Mouse (Mus musculus) B cell, adult (primary cell): ENCODE results near the gene Sult2a8. TPM values are rescaled to one million over a fixed set of nuclear protein-coding genes. Genes with fewer than 3 reads are reported as not detected.

Experiments used
- total RNA-seq: library from RNA; stranded (reverse); gene quantifications from 4 replicates; pipeline ENCODE4 v1.2.4, GENCODE M21; 2023; ENCODE audit not compliant: inconsistent age

Gene Sult2a8
- not detected in 4 replicates for total RNA-seq

GRCm38 (mm10) chr7:14446534-14446933, at the start of gene Sult2a8:
TSS of gene Sult2a8 (minus strand) at chr7:14446769.

GRCm38 (mm10) chr7:14494130-14494529, 47.6 kb upstream of the Sult2a8 start, which contains the start of gene Sult2a7:
TSS of gene Sult2a7 (minus strand) at chr7:14494230.

Other genes with a start within 250 kb of the Sult2a8 start
- not detected in 4 replicates for gene Sult2a6, start 191.9 kb downstream of the Sult2a8 start, total RNA-seq
- not detected in 4 replicates for gene Obox8, start 113.2 kb downstream of the Sult2a8 start, total RNA-seq
- not detected in 4 replicates for gene Sult2a7, start 47.5 kb upstream of the Sult2a8 start, total RNA-seq
- not detected in 4 replicates for gene Vmn1r90, start 116.7 kb upstream of the Sult2a8 start, total RNA-seq
- not detected in 4 replicates for gene Obox7, start 212.7 kb upstream of the Sult2a8 start, total RNA-seq